9 mouse cellular contexts compared by ENCODE assay signal in the genomic region with DNA sequence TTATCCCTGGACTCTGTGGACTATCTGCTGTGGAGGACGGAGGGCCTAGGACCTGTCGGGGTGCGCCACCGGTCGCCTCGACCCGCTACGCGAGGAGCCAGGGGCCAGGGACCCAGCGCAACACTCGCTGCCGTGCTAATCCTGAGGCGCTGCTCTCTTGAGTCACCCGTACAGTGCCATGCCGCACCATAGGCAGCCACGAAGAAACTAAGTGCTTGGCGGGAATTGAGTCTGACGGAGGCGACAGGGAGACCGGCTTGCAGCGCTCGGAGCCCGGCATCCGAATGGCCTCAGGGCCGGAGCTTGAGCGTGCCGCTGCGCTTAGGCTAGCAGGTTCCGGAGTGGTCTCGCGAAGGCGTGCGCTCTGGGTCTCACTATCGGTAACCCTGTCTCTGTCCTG. TPM values are rescaled to one million over a fixed set of nuclear protein-coding genes. Genes with fewer than 3 reads are reported as not detected.
DNase-seq lines count a peak whose midpoint lies in the region; ATAC-seq lines count a peak whose summit lies in the region.
"Had no signal": no experiment of that assay in that cellular context is flagged by ENCODE, and none has a peak within 500 bp of the region (broad histone marks: within the 10 kb centered on the region; RNA-seq: fewer than 3 reads in every experiment).

No protein-coding gene starts in this region.

- peaks cover 85% of the 10 kb centered on the region for H3K27me3 ChIP-seq in liver, embryonic 11.5 days (replicated peaks; ENCODE audit: control insufficient read depth, insufficient read depth, low read length)
- H3K27me3 ChIP-seq in liver, embryonic 12.5 days (replicated peaks) = peaks cover 95% of the 10 kb centered on the region
- peaks cover 100% of the 10 kb centered on the region for H3K27me3 ChIP-seq in limb, embryonic 10.5 days (ENCODE audit: low read depth, poor library complexity, severe bottlenecking)

- H3K9ac ChIP-seq in liver, embryonic 11.5 days (ENCODE audit: low read depth, low read length) = no peak overlapping the region
- no peak overlapping the region for H3K9ac ChIP-seq in liver, embryonic 12.5 days

- no peak for ATAC-seq in liver, embryonic 11.5 days (replicated peaks; ENCODE audit: low FRiP score)
- no peak for ATAC-seq in liver, embryonic 12.5 days

- peak; percentile 39 for DNase-seq in liver, embryonic 11.5 days (ENCODE audit: low spot score)
- peak; percentile 63 for DNase-seq in embryo, embryonic 10 days (ENCODE audit: low spot score)
- peak; percentile 43 for DNase-seq in forelimb bud, embryonic 11.5 days (ENCODE audit: low read depth, low spot score)
- peak; percentile 72 for DNase-seq in limb, embryonic 10.5 days (ENCODE audit: low spot score)
- peak; percentile 9 for DNase-seq in right cerebral cortex, postnatal 14 days
- DNase-seq in spleen, postnatal 4 days (ENCODE audit: low spot score in 2 of 2) = no peak
- no peak for DNase-seq in cerebellum, adult 9-11 months

- no peak overlapping the region for H3K27ac ChIP-seq in liver, embryonic 11.5 days (ENCODE audit: low read depth, low read length)
- no peak overlapping the region for H3K27ac ChIP-seq in liver, embryonic 12.5 days
- peak overlapping the region; percentile 34; the same call in 1 of the 2 replicates for H3K27ac ChIP-seq in limb, embryonic 10.5 days

- no peaks in the 10 kb centered on the region for H3K9me3 ChIP-seq in liver, embryonic 11.5 days (ENCODE audit: control insufficient read depth, low read length)
- no peaks in the 10 kb centered on the region for H3K9me3 ChIP-seq in liver, embryonic 12.5 days (replicated peaks)
- H3K9me3 ChIP-seq in limb, embryonic 10.5 days (replicated peaks) = no peaks in the 10 kb centered on the region

- under 1% methylated on average over 34 of the region's 34 CpGs for WGBS in liver, embryonic 11.5 days
- WGBS in liver, embryonic 12.5 days (ENCODE audit: insufficient replicate concordance) = under 1% methylated on average over 34 of the region's 34 CpGs
- WGBS in limb, embryonic 10.5 days = 0% methylated on average over 34 of the region's 34 CpGs

- no peaks in the 10 kb centered on the region for H3K36me3 ChIP-seq in liver, embryonic 11.5 days (ENCODE audit: control insufficient read depth, insufficient read depth, low read length)
- no peaks in the 10 kb centered on the region for H3K36me3 ChIP-seq in liver, embryonic 12.5 days
- H3K36me3 ChIP-seq in limb, embryonic 10.5 days = no peaks in the 10 kb centered on the region

- H3K4me1 ChIP-seq in liver, embryonic 11.5 days (replicated peaks; ENCODE audit: control insufficient read depth, insufficient read depth, low read length) = peaks cover 4% of the 10 kb centered on the region
- peaks cover 12% of the 10 kb centered on the region; the same call in 1 of the 2 replicates for H3K4me1 ChIP-seq in liver, embryonic 12.5 days
- peaks cover 41% of the 10 kb centered on the region for H3K4me1 ChIP-seq in limb, embryonic 10.5 days

- H3K4me2 ChIP-seq in liver, embryonic 11.5 days = no peak overlapping the region
- no peak overlapping the region for H3K4me2 ChIP-seq in liver, embryonic 12.5 days

- peak overlapping the region; percentile 12; the same call in 1 of the 2 replicates for H3K4me3 ChIP-seq in liver, embryonic 11.5 days (ENCODE audit: low read depth, low read length)
- no peak overlapping the region for H3K4me3 ChIP-seq in liver, embryonic 12.5 days
- peak overlapping the region; percentile 67 for H3K4me3 ChIP-seq in limb, embryonic 10.5 days

RNA-seq across cellular contexts. Expression of a gene that starts 1.6 kb away (rescaled TPM):
- 0.12 TPM in 1 of 2 replicates, not detected in the other for polyA plus RNA-seq in liver, embryonic 11.5 days (2014; fragmentation: Nextera tagmentation; extraction: Ambion mirVana)
- polyA plus RNA-seq in liver, embryonic 12.5 days (2016; fragmentation: Nextera tagmentation; extraction: Ambion mirVana) = 0.06 TPM in 1 of 2 replicates, not detected in the other
- 0.16 and 0.71 TPM in 2 replicates for polyA plus RNA-seq in limb, embryonic 10.5 days (2016; fragmentation: Nextera tagmentation; extraction: Ambion mirVana)
- polyA plus RNA-seq: liver, adult 2 months had no signal

Comparison
In these comparisons a context has a peak if more than half of its experiments do, and no peak if none do; other contexts are left out.
1. DNase-seq: peak in liver, embryonic 11.5 days (single experiment), embryo, embryonic 10 days (single experiment), forelimb bud, embryonic 11.5 days (single experiment), limb, embryonic 10.5 days (single experiment) and right cerebral cortex, postnatal 14 days (single experiment); none in spleen, postnatal 4 days (0 of 2) and cerebellum, adult 9-11 months (single experiment).